Mouse (Mus musculus): Measurements from ENCODE around the gene Ssna1. TPM values are rescaled to one million over a fixed set of nuclear protein-coding genes. Genes with fewer than 3 reads are reported as not detected.

Ssna1 gene
- total and polyA plus RNA-seq, 3 experiments: 51.4 to 80.6 (median 72.9) TPM

DNA sequence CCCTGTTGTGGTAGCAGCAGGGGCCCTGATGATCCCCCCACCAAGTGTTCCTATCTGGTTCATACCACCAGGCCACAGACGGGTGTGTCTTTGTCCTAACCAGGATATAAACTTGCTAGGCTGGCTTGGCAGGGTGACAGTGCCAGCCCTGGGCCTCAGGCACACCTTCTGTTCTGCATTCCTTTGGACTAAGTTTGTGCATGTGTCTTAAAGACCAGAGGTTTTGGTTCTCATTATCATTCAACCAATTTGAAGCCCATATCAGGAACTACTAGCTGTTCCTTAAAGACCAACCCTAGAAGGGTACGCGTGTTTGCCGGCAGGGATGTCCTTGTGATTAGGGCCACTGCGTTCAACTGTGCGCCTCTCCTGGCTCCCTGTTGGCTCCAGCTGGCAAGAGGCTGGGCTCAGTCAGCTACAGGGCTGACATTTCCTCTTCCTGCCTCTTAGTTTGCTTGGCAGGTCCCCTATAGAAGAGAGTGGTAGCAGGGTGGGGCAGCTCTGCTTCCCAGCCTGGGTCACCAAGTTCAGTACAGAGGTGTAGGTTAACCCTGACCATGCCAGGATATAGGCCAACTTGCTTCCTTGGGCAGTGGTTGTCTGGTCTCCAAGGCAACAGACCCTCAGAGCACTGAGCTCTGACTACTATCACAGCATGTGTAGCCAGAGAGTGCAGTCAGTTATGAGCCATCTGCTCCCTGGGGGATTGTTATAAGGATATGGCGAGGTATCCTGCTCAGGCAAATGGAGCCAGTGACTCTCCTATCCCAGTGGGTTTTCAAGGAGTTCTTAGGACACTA, 14.8 kb upstream of the Ssna1 start:
- dilution Hi-C loops (cut with MboI; ENCODE audit: extremely low pct_ligation_motif_present, extremely low pct_unique_long_range_greater_than_20kb, low sequenced_read_pairs): no loop called here
- Histone ChIP-seq H3K36me3 (replicated peaks in 1 of 2; ENCODE audit: control insufficient read depth in 1 of 2, insufficient read depth in 1 of 2, low read length in 1 of 2) (peaks cover 30 to 49% of the 10 kb centered on the region in 2 experiments), H3K27me3 (replicated peaks) (peaks cover 14% of the 10 kb centered on the region), H3K4me3 (replicated peaks in 1 of 3; ENCODE audit: low read depth in 2 of 3, low read length in 2 of 3, poor library complexity in 1 of 3) (no peak overlapping the region), H3K79me2 (replicated peaks; ENCODE audit: control insufficient read depth, extremely low read depth, insufficient read depth, poor library complexity, severe bottlenecking) (no peaks in the 10 kb centered on the region), H3K4me2 (ENCODE audit: insufficient read depth, low read depth, poor library complexity, severe bottlenecking) (no peak overlapping the region), H3K9ac (ENCODE audit: insufficient read depth, low read depth) (no peak overlapping the region), H3K4me1 (ENCODE audit: control insufficient read depth in 1 of 2, insufficient read depth in 2 of 2) (peaks cover 0 to 2% of the 10 kb centered on the region in 2 experiments; a peak in 1 of 4 replicates), H3K9me3 (replicated peaks; ENCODE audit: low read length) (no peaks in the 10 kb centered on the region), H3K27ac (ENCODE audit: insufficient read depth, low read depth) (no peak overlapping the region)
- no peak for DNase-seq (ENCODE audit: extremely low read depth)
- in situ Hi-C loops (cut with MboI; ENCODE audit: low pct_ligation_motif_present, low pct_unique_long_range_greater_than_20kb, low sequenced_read_pairs): no loop called here
- no peak for TF ChIP-seq TCF12 (IDR thresholded peaks at IDR 0.05; ENCODE audit: low read depth, low read length)
- TF ChIP-seq POLR2AphosphoS2 (IDR thresholded peaks at IDR 0.05; ENCODE audit: low read depth, low read length): no peak
- TF ChIP-seq SMC3 (IDR thresholded peaks at IDR 0.05; ENCODE audit: low read depth, low read length): no peak

DNA sequence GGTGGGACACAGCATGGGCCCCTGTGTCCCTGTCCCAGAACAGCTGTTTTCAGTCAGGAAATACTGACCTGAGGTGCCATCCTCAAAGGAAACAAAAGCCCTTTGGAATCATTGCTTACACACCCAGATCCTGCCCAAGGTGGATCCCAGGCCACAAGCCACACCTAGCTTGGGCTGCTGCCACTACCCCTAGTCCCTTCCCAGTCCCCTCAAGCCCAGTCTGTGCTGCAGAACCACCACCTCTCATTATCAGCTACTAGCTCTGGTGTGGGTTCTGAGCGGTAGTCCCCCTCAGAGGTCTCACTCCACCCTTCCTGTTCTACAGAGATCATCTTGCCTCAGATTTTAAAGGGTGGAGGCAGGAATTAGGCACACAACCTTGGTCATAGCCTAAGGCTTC, 14.1 kb upstream of the Ssna1 start:
- H3K4me3 ChIP-seq (replicated peaks in 1 of 3; ENCODE audit: low read depth in 2 of 3, low read length in 2 of 3, poor library complexity in 1 of 3): no peak overlapping the region
- H3K4me1 ChIP-seq (ENCODE audit: control insufficient read depth in 1 of 2, insufficient read depth in 2 of 2): peaks cover 0 to 2% of the 10 kb centered on the region in 2 experiments; a peak in 1 of 4 replicates
- dilution Hi-C loops (cut with MboI; ENCODE audit: extremely low pct_ligation_motif_present, extremely low pct_unique_long_range_greater_than_20kb, low sequenced_read_pairs) (no loop called here), in situ Hi-C loops (cut with MboI; ENCODE audit: low pct_ligation_motif_present, low pct_unique_long_range_greater_than_20kb, low sequenced_read_pairs) (no loop called here)
- TF ChIP-seq MEF2A (IDR thresholded peaks at IDR 0.05; ENCODE audit: borderline replicate concordance, low read depth, low read length): no peak
- no peak for TF ChIP-seq ZMIZ1 (IDR thresholded peaks at IDR 0.05; ENCODE audit: low read depth, low read length)
- no peak for TF ChIP-seq USF1 (IDR thresholded peaks at IDR 0.05; ENCODE audit: low read depth, low read length)
- no peak for TF ChIP-seq BHLHE40 (IDR thresholded peaks at IDR 0.05; ENCODE audit: low read depth, low read length)
- no peak for TF ChIP-seq CTCF (conservative IDR thresholded peaks at IDR 0.05 in 1 of 2, IDR thresholded peaks at IDR 0.05 in 1 of 2; ENCODE audit: low read depth in 2 of 2, low read length in 2 of 2)
- no peak for TF ChIP-seq MYC (IDR thresholded peaks at IDR 0.05; ENCODE audit: low read depth, low read length)
- no peak for TF ChIP-seq PAX5 (IDR thresholded peaks at IDR 0.05; ENCODE audit: low read length)
- TF ChIP-seq POLR2AphosphoS2 (IDR thresholded peaks at IDR 0.05; ENCODE audit: low read depth, low read length): no peak
- no peak for TF ChIP-seq KAT2A (IDR thresholded peaks at IDR 0.05; ENCODE audit: insufficient replicate concordance, low read length)
- TF ChIP-seq TBP (conservative IDR thresholded peaks at IDR 0.05; ENCODE audit: low read depth, low read length): no peak
- TF ChIP-seq MAZ (IDR thresholded peaks at IDR 0.05; ENCODE audit: low read depth, low read length): no peak
- no peak for TF ChIP-seq IRF4 (IDR thresholded peaks at IDR 0.05; ENCODE audit: low read depth, low read length)
- no peak for TF ChIP-seq ETS1 (conservative IDR thresholded peaks at IDR 0.05; ENCODE audit: low read depth, low read length)
- TF ChIP-seq ZKSCAN1 (IDR thresholded peaks at IDR 0.05; ENCODE audit: borderline replicate concordance, low read depth, low read length): no peak
- TF ChIP-seq SIN3A (IDR thresholded peaks at IDR 0.05; ENCODE audit: low read length): no peak
- no peak for TF ChIP-seq TCF12 (IDR thresholded peaks at IDR 0.05; ENCODE audit: low read depth, low read length)
- no peak for TF ChIP-seq JUND (conservative IDR thresholded peaks at IDR 0.05; ENCODE audit: low read depth, low read length)
- no peak for TF ChIP-seq RCOR1 (conservative IDR thresholded peaks at IDR 0.05; ENCODE audit: low read depth, low read length)
- H3K79me2 ChIP-seq (replicated peaks; ENCODE audit: control insufficient read depth, extremely low read depth, insufficient read depth, poor library complexity, severe bottlenecking): no peaks in the 10 kb centered on the region
- H3K9me3 ChIP-seq (replicated peaks; ENCODE audit: low read length): no peaks in the 10 kb centered on the region
- H3K9ac ChIP-seq (ENCODE audit: insufficient read depth, low read depth): no peak overlapping the region
- peaks cover 7% of the 10 kb centered on the region for H3K27me3 ChIP-seq (replicated peaks)
- peaks cover 34 to 54% of the 10 kb centered on the region in 2 experiments for H3K36me3 ChIP-seq (replicated peaks in 1 of 2; ENCODE audit: control insufficient read depth in 1 of 2, insufficient read depth in 1 of 2, low read length in 1 of 2)
- no peak for DNase-seq (ENCODE audit: extremely low read depth)
- H3K27ac ChIP-seq (ENCODE audit: insufficient read depth, low read depth): no peak overlapping the region
- no peak overlapping the region for H3K4me2 ChIP-seq (ENCODE audit: insufficient read depth, low read depth, poor library complexity, severe bottlenecking)

Measured in CH12.LX (cell line).